Mouse (Mus musculus) ES-E14 (cell line): ENCODE data around the gene Hrnr.

Experiments used
- CHD2 ChIP-seq: IDR thresholded peaks from 2 replicates; pipeline ENCODE4 v1.6.1; 2014; ENCODE audit warnings: mild to moderate bottlenecking, low read depth, low read length, inconsistent platforms
- HCFC1 ChIP-seq: IDR thresholded peaks from 2 replicates; pipeline ENCODE4 v1.6.1; 2012; ENCODE audit warnings: low read length, inconsistent platforms, borderline replicate concordance; ENCODE audit not compliant: insufficient read depth
- MAFK ChIP-seq: IDR thresholded peaks from 2 replicates; pipeline ENCODE4 v1.6.1; 2014; ENCODE audit warnings: mild to moderate bottlenecking, low read depth, low read length, inconsistent platforms; ENCODE audit not compliant: insufficient read depth
- ZC3H11A ChIP-seq: IDR thresholded peaks from 2 replicates; pipeline ENCODE4 v1.6.1; 2012; ENCODE audit warnings: low read depth, mild to moderate bottlenecking, inconsistent platforms, low read length, borderline replicate concordance
- ZNF384 ChIP-seq: IDR thresholded peaks from 2 replicates; pipeline ENCODE4 v1.6.1; 2012; ENCODE audit warnings: low read depth, low read length, inconsistent platforms

DNA sequence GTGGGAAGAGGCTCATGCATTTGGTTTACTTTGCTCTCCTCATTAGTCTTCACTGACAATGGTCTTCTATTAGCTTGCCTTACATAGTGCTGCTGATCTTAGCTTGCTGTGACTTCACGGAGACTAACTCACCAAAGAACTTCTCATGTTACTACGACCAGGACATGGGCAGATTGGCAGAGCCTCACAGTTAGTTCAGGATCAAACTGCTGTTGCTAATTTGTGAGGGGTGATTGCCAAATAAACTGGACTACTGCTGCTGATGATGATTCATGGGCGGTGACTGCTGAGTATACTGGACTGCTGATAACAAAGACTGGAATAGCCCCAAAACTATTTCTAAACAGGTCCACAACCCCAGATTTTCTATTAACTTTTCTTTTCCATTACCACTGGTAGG lies 8.2 kb upstream of the Hrnr start:
- TF ChIP-seq MAFK = no peak
- no peak for TF ChIP-seq ZC3H11A
- no peak for TF ChIP-seq CHD2
- no peak for TF ChIP-seq ZNF384
- no peak for TF ChIP-seq HCFC1
